Mouse (Mus musculus): ENCODE measurements around the gene Calr. TPM values are rescaled to one million over a fixed set of nuclear protein-coding genes. Genes with fewer than 3 reads are reported as not detected.
A peak's percentile ranks its signal among the peaks of the same experiment; 100 is the strongest.

Calr gene
- total RNA-seq, 1 experiment from 2014 or later: 1,079 TPM

DNA sequence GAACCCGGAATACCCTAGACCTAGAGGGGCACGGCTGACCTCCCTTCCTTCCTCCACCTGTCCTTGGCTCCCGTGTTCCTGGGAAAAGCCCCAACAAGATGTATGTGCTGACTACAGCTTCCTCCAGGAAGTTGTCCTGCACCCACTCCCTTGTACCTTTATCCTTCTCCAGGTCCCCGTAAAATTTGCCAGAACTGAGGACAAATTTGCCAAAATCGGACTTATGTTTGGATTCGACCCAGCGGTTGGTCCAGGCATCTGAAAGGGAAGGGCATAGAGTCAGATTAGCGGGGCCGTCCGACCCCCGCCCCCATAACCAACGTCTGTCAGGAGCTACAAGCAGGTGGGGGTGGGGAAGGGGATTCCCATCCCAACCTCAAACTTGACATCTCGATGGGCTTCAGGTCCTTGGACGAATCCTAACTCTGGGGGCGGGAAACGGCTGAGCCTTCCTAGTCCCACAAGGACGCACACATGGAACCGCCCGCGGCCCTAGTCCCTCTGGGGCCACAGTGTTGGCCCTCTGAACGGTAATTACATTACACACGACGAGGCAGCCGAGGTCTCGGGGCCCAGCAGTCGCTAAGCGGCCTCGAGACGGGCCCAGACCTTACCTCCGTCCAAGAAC lies 526 bp downstream of the Calr start:
- ATAC-seq (replicated peaks; ENCODE audit: insufficient number of reproducible peaks, low FRiP score, low TSS enrichment, poor library complexity, severe bottlenecking): no peak

DNA sequence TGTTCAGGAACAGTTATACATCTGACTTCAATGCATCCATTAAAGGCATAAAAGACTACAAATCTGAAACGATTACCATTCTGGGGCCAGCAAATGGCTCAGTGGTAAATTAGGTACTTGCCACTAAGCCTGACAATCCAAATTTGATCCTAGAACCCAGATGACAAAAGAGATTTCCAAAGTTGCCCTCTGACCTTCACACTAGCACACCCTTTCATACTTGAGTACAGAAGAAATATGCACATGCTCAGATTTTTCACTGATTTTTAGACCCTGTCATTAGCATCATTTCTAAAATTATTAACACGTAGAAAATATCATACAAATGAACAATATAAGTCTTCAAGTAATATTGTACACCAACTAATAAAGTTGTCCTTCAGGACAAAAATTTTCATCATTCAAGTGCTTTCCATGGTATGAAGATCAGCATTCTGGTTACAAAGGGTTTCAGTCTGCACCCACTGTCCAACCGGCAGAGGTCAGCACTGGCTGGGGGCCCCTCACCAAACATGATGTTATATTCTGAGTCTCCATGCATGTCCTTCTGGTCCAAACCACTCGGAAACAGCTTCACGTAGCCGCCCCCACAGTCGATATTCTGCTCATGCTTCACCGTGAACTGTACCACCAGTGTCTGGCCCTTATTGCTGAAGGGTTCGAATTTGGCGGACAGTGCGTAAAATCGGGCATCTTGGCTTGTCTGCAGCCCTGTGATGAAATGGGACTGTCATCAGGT lies 1.2 kb downstream of the Calr start:
- ATAC-seq (replicated peaks; ENCODE audit: insufficient number of reproducible peaks, low FRiP score, low TSS enrichment, poor library complexity, severe bottlenecking): no peak

DNA sequence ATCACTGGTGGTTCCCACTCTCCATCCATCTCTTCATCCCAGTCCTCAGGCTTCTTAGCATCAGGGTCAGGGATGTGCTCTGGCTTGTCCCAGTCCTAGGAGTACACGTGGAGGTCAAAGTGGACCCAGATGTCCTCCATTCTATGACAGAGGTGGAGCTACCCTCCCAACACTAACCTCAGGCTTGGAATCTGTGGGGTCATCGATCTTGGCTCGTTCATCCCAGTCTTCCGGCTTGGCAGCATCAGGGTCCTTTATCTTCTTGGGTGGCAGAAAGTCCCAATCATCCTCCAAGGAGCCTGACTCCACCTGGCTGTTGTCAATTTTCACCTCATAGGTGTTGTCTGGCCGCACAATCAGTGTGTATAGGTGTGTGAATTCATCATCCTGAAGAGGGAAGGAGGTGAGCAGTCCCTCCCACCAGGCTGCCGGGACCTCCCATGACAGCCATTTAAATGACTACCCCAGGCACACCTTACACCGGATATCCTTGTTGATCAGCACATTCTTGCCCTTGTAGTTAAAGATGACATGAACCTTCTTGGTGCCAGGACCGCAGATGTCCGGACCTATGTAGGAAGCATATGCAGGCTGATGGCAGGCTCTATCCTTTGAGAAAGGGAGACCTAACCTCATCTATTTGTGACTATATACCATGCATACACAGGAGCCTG lies 2.2 kb downstream of the Calr start:
- ATAC-seq (replicated peaks; ENCODE audit: insufficient number of reproducible peaks, low FRiP score, low TSS enrichment, poor library complexity, severe bottlenecking): no peak

DNA sequence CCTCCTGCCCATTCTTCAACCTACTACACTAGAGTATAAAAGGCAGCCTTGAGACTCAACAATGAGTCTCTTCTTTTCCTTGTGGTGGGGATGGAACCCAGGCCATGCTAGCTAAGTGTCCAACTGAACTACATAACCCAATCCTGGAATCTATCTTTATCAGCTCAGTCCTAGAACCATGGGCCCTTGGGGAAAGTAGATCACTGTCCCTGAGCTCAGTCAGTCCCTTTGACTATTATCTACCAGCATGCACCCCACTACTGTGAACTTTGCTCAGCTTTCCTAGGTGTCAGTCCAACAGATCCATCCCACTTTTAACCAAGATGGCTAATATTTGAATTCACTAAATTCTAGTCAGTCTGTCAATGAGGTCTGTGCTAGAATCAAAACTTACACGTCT lies 5.2 kb downstream of the Calr start:
- no peak for ATAC-seq (replicated peaks; ENCODE audit: insufficient number of reproducible peaks, low FRiP score, low TSS enrichment, poor library complexity, severe bottlenecking)

DNA sequence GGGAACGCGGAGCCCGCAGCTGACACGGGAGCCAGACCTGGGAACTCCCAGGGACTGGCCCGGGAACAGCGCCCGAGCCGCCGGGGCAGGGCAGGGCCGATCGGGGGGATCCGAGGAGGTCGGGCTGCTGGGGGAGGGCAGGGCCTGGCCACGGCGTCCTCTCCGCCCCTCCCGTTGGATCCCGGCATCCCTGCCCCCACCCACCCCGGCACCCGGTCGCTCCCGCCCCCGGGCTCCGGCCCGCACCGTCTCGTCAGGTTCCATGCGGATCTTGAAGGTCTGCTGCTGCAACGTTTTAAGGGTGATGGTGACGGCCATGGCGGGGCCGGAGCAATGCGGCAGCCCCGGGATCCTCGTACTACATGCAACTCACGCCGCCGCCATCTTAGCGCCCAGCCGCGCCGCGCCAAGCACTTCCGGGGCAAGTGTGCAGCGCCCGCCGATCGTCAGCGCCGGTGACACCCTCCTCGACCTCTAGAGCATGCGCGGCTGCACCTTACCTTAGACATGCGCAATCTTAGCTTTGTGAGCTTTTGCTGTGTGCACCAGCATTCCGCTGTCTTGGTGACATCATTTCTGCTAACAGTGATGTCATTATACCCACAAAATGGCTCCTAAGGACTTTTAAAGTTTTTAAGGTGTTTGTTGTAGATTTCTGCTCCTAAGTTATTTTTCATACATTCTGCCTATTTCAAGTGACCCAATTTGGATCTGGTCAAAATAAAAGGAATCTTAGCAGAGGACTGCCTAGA lies 6.3 kb downstream of the Calr start, which contains the start of gene Rad23a:
Gene Rad23a (minus strand): TSS at position 418 of the 752 bp plus-strand sequence.
- ATAC-seq (replicated peaks; ENCODE audit: insufficient number of reproducible peaks, low FRiP score, low TSS enrichment, poor library complexity, severe bottlenecking): peak; percentile 92

DNA sequence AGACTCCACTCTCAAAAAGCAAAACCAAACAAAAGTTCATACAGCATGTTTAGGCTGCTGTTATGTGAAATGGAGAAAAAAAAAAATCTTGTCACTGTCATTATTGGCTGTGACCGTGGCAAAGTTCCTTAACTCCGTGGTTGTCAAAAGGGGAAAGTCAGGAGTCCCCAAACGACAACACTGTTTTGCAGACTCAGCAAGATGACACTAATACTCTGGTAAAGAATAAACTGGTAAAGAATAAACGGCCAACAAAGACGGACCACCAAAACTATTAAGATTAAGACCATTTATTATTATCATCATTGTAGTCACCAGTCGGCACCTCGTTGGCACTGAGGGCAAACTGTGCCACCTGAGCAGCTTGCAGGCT lies 6.9 kb downstream of the Calr start:
- ATAC-seq (replicated peaks; ENCODE audit: insufficient number of reproducible peaks, low FRiP score, low TSS enrichment, poor library complexity, severe bottlenecking): no peak

DNA sequence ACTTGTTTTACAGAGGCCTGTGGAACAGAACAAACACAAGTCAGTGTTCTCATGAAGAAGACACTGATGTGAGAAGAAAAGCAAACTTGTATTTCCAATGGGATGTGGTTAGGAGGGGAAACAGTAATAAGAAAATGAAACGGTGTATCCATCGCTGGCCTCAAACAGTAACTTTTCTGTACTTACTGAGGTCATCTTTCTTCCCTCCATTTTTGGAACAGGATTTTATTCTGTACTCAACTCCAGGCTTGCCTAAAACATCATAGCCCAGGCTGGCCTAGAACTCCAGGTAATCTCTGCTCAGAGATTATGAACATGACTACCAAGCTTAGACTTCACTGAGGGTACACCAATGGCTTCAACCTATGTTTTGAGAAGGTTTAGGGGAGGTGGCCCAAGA lies 7.3 kb downstream of the Calr start:
- ATAC-seq (replicated peaks; ENCODE audit: insufficient number of reproducible peaks, low FRiP score, low TSS enrichment, poor library complexity, severe bottlenecking): no peak

DNA sequence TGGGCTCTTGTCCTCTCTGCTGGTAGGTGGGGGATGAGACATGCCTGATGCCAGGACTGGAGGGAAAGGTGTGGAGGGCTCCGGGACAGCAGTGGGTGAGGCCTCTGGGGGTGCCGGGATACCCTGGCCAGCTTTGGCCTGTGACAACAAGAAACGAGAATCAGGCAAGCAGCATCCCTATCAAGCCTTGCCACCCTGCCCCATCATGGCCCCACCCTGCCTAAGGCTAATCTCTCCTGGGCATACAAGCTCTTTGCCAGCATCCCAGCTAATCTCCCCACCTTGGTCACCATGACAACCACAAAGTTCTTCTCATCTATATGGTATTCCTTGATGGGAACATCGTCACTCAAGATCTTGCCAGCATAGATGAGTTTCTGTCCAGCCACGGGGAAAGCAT lies 8.2 kb downstream of the Calr start:
- ATAC-seq (replicated peaks; ENCODE audit: insufficient number of reproducible peaks, low FRiP score, low TSS enrichment, poor library complexity, severe bottlenecking): no peak

DNA sequence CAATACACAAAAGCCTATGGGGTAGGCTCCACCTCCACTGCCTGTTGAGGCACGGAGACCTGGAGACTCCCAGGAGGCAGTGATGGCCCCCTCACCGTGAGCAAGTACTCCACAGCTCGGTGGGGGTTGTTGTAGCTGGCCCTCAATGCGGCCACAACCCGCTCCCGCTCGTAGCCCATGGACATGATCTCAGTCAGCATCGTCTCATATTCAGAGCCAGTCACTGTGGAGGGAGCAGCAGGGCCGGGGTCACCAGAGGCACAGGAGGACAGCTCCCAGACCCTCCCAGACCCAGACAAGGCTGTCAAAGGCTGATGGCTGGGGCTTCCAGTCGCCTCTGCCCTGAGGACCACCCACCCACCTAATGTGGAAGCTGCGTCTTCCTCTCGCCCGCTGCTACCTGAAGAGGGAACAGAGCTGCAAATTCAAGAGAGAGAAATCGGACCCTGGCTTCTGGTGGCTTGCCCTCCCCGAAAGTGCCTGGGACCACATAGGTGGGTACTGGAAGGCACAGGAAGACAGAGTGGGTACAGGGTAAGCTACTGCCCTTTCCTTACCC lies 8.7 kb downstream of the Calr start:
- no peak for ATAC-seq (replicated peaks; ENCODE audit: insufficient number of reproducible peaks, low FRiP score, low TSS enrichment, poor library complexity, severe bottlenecking)

DNA sequence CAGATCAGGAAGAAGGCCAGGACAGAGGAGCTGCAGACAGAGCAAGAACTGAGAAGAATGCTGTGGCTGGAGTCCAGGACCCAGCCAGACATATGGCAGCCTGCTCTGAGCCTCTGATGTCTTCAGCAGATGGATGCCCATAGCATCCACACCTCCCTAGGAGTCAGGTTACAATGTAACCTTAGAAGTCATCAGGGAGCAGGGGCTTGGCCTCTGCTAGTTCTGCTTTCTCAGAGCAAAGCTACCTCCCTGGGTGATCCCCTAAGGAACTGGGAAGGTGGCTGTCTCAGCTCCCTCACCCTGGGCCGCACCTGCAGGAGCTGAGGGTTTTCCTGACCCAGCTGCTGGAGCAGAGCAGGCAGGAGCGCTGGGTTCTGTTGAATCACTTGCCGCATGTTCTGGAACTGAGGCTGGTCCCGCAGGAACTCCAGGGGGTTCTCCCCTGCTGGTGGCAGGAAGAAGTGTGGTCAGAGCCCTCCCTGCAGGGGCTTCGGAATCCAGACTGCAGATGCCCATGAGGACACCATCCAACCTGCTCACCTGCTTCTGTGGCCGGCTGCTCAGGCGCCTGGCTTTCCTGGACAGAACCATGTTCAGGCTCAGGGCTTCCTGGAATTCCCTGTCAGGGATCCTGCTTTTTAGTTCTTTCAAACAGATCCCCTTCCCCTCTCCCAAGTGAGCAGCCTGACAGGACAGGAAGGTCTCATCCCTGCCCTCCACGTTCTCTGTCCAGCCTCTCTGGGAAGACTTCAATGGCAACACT lies 9.4 kb downstream of the Calr start:
- ATAC-seq (replicated peaks; ENCODE audit: insufficient number of reproducible peaks, low FRiP score, low TSS enrichment, poor library complexity, severe bottlenecking): no peak

DNA sequence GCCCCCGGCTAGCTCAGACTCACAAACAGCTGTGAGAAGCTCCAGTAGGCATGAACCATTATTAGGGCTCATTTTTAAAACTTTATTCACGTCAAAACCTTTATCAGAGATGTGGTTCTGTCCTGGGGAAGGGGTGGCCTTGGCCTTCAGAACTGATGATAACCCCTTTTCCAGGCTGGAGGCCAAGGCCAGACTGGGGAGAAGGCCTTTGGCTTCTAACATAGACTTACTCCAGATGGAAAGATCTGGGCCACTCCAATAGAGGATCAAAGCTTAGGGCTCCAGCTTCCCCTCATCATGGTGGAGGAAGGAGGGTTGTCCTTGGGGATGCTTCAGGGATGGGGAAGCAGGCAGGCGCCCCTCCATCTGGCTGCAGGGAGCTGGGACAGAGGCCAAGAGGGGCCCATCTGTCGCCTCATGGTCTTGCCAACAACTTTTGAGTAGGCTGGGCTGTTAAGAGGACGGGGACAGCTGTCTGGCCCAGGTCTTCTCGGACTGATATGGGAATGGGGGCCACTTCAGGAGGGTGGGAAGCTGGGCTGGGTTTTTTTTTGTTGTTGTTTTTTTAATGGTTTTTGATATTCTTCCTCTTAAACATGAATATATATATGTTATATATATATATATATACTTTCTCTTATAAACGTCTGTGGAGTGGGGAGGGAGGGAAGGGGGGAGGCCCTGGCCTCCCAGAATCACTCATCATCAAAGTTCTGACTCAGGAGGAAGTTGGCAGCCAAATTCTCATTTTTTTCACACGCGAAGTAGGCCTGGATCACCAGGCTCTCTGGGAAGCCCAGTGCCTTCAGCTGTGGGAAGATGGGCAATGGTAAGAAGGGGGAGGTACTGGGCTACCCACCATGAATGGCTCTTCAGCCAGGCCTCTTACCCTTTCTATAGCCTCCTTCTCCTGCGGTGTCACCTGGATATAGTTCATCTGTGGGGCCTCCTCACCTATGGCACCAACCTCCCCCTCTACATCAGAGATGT lies 11.6 kb downstream of the Calr start:
- no peak for ATAC-seq (replicated peaks; ENCODE audit: insufficient number of reproducible peaks, low FRiP score, low TSS enrichment, poor library complexity, severe bottlenecking)

DNA sequence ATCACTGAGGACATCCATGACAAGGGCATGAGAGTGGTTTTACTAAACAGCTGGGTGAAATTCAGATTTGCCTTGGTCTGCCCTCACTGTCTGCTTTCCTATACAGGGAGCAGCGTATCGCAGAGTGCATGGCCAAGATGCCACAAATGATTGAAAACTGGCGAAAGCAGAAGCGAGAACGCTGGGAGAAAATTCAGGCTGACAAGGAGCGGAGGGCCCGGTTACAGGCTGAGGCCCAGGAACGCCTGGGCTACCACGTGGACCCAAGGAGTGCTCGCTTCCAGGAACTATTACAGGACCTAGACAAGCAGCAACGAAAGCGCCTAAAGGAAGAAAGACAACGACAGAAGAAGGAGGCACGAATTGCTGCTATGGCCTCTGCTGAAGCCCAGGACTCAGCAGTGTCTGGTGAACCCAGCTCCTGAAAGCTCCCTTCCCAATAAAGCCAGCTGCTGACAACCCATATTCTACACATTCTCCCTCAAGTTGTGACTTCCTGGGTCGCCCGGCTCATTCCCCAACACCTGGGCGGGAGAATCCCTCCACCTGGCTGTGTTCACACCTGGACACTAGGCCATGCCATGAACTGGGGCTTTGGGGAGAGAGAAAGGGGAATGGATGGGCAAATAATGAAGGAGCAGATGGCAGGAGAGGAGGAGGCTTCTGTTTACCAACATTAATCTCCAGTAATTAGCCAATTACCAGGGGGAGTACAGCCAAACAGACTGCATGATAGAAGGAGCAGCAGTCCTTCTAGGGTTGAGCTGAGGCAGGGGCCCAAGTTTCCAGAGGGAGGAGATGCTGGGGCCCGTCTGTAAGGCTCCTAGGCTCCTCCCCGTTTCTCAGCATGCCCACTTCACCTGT lies 12.5 kb downstream of the Calr start:
- ATAC-seq (replicated peaks; ENCODE audit: insufficient number of reproducible peaks, low FRiP score, low TSS enrichment, poor library complexity, severe bottlenecking): no peak

DNA sequence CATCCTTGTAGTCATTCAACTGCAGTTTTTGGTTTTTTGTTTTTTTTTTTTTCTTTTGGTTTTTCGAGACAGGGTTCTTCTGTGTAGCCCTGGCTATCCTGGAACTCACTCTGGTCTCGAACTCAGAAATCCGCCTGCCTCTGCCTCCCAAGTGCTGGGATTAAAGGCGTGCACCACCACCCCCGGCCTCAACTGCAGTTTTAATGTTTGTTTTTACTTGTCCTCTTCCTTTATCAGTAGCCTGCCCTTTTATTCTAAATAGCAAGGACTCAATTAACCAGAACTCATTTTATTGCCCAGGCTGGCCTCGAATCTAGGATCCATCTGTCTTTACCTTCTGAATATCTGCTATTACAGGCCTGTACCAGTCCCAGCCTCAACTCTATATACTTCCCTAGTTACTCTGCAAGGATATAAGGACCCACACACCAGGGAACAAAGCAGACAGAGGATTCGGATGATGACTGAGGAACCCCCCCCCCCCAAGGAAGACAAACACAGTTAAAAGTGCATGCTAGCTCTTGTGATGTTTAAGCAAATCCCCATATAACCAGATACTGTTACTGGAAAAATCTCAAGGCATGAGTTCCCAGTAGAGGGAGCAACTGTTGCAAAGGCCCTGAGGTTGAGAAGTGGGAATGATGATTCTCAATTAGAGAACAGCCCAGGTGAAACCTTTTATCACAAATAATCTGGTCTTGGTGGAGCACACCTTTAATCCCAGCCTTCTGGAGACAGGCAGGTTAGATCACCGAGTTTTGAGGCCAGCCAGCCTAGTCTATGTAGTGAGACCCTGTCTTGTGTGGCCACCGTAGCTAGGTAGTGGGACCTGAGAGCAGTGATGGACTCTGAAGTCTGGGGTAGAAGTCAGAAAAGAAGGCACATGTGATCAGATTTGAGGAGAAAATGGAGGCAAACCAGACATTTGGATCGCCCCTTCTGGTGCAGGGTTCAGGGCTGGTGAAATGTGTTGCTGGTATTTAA lies 13.7 kb downstream of the Calr start:
- no peak for ATAC-seq (replicated peaks; ENCODE audit: insufficient number of reproducible peaks, low FRiP score, low TSS enrichment, poor library complexity, severe bottlenecking)

DNA sequence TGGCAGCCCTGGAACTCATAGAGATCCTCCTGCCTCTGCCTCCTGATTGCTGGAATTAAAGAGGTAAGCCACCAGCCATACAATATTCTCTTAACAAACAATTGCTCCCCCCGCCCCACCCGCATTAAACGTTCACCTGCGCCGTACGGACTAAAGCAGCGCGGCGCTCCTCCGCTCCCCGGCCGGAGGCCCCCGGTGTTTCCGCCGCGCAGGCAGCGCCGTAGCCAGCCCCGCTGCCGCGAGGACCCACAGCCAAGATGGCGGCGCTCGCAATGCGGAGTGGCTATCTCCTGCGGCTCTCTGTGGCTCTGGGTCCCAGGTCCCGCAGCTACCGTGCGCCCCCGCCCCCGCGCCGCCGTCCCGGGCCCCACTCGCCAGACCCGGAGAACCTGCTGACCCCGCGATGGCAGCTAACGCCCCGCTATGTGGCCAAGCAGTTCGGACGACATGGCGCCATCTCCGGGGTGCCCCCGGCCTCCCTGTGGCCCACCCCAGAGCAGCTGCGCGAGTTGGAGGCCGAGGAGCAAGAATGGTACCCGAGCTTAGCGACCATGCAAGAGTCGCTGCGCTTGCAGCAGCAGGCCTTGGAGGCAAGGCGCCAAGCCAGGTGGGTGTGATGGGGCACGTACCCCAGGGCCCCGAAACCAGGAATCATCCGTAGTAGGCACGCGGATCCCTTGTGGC lies 14.6 kb downstream of the Calr start:
- peak; percentile 61 for ATAC-seq (replicated peaks; ENCODE audit: insufficient number of reproducible peaks, low FRiP score, low TSS enrichment, poor library complexity, severe bottlenecking)

DNA sequence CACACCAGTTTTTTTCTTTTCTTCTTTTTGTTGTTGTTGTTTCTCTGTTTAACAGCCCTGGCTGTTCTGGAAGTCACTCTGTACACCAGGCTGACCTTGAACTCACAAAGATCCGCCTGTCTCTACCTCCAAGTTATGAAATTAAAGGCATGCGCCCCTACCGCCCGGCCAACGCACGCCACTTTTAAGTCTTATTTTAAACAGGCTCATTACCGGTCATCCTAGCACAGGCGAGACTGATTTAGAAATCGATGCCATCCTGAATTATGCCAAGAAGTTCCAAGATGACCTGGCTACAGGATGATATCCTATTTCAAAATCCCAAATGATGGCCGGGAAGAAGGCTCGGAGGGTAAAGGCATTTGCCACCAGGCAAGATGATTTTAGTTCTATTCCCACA lies 15.2 kb downstream of the Calr start, which contains the start of gene Gadd45gip1:
Gene Gadd45gip1 (plus strand): TSS at position 33 of the 400 bp plus-strand sequence.
- ATAC-seq (replicated peaks; ENCODE audit: insufficient number of reproducible peaks, low FRiP score, low TSS enrichment, poor library complexity, severe bottlenecking): peak; percentile 84

Data from monocyte, adult 5-6 weeks (primary cell).